Mouse (Mus musculus) B cell, adult 67 days (primary cell): ENCODE data around the gene Olfr317. TPM values are rescaled to one million over a fixed set of nuclear protein-coding genes. Genes with fewer than 3 reads are reported as not detected.

ENCODE experiments used
- total RNA-seq, 2 experiments: library from RNA; stranded (reverse); gene quantifications; 4 replicates each; pipeline ENCODE4 v1.2.4; 2023

Olfr317 gene
- total RNA-seq = not detected

GRCm38 (mm10) chr11:58738792-58739262, at the start of gene Olfr317:
Gene Olfr317 (minus strand): TSS chr11:58739212.

GRCm38 (mm10) chr11:58782480-58783089, 43.6 kb upstream of the Olfr317 start, which contains the start of gene Olfr314:
Gene Olfr314 (plus strand): TSS chr11:58782952.

GRCm38 (mm10) chr11:58772888-58773287, 33.9 kb upstream of the Olfr317 start, which contains the start of gene Olfr315:
Gene Olfr315 (plus strand): TSS chr11:58773188.

GRCm38 (mm10) chr11:58752434-58752833, 13.4 kb upstream of the Olfr317 start, which contains the start of gene Olfr316:
Gene Olfr316 (plus strand): TSS chr11:58752734.

GRCm38 (mm10) chr11:58723914-58724313, 15.1 kb downstream of the Olfr317 start, which contains the start of gene Olfr318:
Gene Olfr318 (minus strand): TSS chr11:58724014.

GRCm38 (mm10) chr11:58698862-58699261, 40.1 kb downstream of the Olfr317 start, which contains the start of gene Olfr319:
Gene Olfr319 (plus strand): TSS chr11:58699162.

Other genes with a start within 250 kb of the Olfr317 start
- not detected for gene Olfr332, start 246.7 kb downstream of the Olfr317 start, total RNA-seq
- not detected for gene Olfr331, start 236.6 kb downstream of the Olfr317 start, total RNA-seq
- not detected for gene Olfr330, start 204.4 kb downstream of the Olfr317 start, total RNA-seq
- gene Olfr329-ps, start 192.8 kb downstream of the Olfr317 start, total RNA-seq = not detected
- not detected for gene Olfr328, start 183.6 kb downstream of the Olfr317 start, total RNA-seq
- not detected for gene Olfr224, start 168.7 kb downstream of the Olfr317 start, total RNA-seq
- gene Olfr325, start 161.5 kb downstream of the Olfr317 start, total RNA-seq = not detected
- gene Olfr324, start 144.1 kb downstream of the Olfr317 start, total RNA-seq = not detected
- gene 2210407C18Rik, start 123.1 kb downstream of the Olfr317 start, total RNA-seq = not detected
- gene Olfr323, start 108.7 kb downstream of the Olfr317 start, total RNA-seq = not detected
- gene Trim58, start 98.7 kb downstream of the Olfr317 start, total RNA-seq = not detected
- gene Olfr322, start 80.4 kb downstream of the Olfr317 start, total RNA-seq = not detected
- gene Olfr320, start 58.1 kb downstream of the Olfr317 start, total RNA-seq = not detected
- not detected for gene Olfr319, start 40.0 kb downstream of the Olfr317 start, total RNA-seq
- gene Olfr318, start 15.2 kb downstream of the Olfr317 start, total RNA-seq = under 1 TPM; 0.67 to 0.86 TPM
- not detected for gene Olfr316, start 13.5 kb upstream of the Olfr317 start, total RNA-seq
- gene Olfr315, start 34.0 kb upstream of the Olfr317 start, total RNA-seq = not detected
- not detected for gene Olfr314, start 43.7 kb upstream of the Olfr317 start, total RNA-seq
- gene Fam183b, start 62.7 kb upstream of the Olfr317 start, total RNA-seq = not detected
- not detected for gene Olfr313, start 75.8 kb upstream of the Olfr317 start, total RNA-seq
- gene Olfr312, start 90.0 kb upstream of the Olfr317 start, total RNA-seq = not detected
- gene Olfr311, start 100.0 kb upstream of the Olfr317 start, total RNA-seq = not detected
- 10 to 100 TPM in 1 of 2 experiments, 1 to 10 TPM in 1; 5.7 to 14.9 TPM for gene Gm12258, start 107.9 kb upstream of the Olfr317 start, total RNA-seq
- 10 to 100 TPM in 1 of 2 experiments, 1 to 10 TPM in 1; 8.1 to 10.5 TPM for gene 2810021J22Rik, start 128.0 kb upstream of the Olfr317 start, total RNA-seq
- gene Zfp39, start 165.0 kb upstream of the Olfr317 start, total RNA-seq = 10 to 100 TPM; 14.8 to 18.2 TPM
- not detected for gene Btnl10, start 178.7 kb upstream of the Olfr317 start, total RNA-seq
- 100 to 1,000 TPM; 126 to 142 TPM for gene Rnf187, start 199.7 kb upstream of the Olfr317 start, total RNA-seq
- 10 to 100 TPM; 15.2 to 21.8 TPM for gene Hist3h2ba, start 209.7 kb upstream of the Olfr317 start, total RNA-seq
- 10 to 100 TPM; 60.7 to 79.3 TPM for gene Hist3h2a, start 215.5 kb upstream of the Olfr317 start, total RNA-seq
- gene Trim17, start 215.5 kb upstream of the Olfr317 start, total RNA-seq = under 1 TPM; 0.21 to 0.35 TPM
- gene Trim11, start 238.9 kb upstream of the Olfr317 start, total RNA-seq = 100 to 1,000 TPM; 115 to 117 TPM